Mouse (Mus musculus): Measurements from ENCODE around the gene Gm20388. TPM values are rescaled to one million over a fixed set of nuclear protein-coding genes. Genes with fewer than 3 reads are reported as not detected.

The Gm20388 gene
- polyA plus RNA-seq, 1 experiment, result 18.7 TPM

- peaks cover 24% of the 10 kb centered on the region for H3K4me1 ChIP-seq (ENCODE audit: control insufficient read depth, insufficient read depth, low read length)
- peak; percentile 65 for TF ChIP-seq CTCF (IDR thresholded peaks at IDR 0.05; ENCODE audit: borderline replicate concordance, insufficient read depth, low read depth, low read length)
- no peak for TF ChIP-seq POLR2A (IDR thresholded peaks at IDR 0.05; ENCODE audit: borderline replicate concordance, insufficient read depth, low read length)
- no peaks in the 10 kb centered on the region for H3K27me3 ChIP-seq (ENCODE audit: control insufficient read depth, insufficient read depth, low read length)
- H3K27ac ChIP-seq (ENCODE audit: insufficient read depth, low read length), result peak overlapping the region; percentile 73
- WGBS, result 20% methylated on average over 17 of the region's 17 CpGs
- DNase-seq, result peak; percentile 81
- H3K4me3 ChIP-seq (replicated peaks; ENCODE audit: insufficient read depth, low read depth, low read length), result peak overlapping the region; percentile 42
These were observed 3511.6 kb downstream of the Gm20388 start for GRCm38 (mm10) chr8:123422056-123422780.

GRCm38 (mm10) chr8:123422781-123423159 is 3512.1 kb downstream of the Gm20388 start:
- peaks cover 24% of the 10 kb centered on the region for H3K4me1 ChIP-seq (ENCODE audit: control insufficient read depth, insufficient read depth, low read length)
- no peak for DNase-seq
- peak overlapping the region; percentile 7 for H3K4me3 ChIP-seq (replicated peaks; ENCODE audit: insufficient read depth, low read depth, low read length)
- 24% methylated on average over 3 of the region's 3 CpGs for WGBS
- H3K27me3 ChIP-seq (ENCODE audit: control insufficient read depth, insufficient read depth, low read length), result no peaks in the 10 kb centered on the region
- no peak for TF ChIP-seq POLR2A (IDR thresholded peaks at IDR 0.05; ENCODE audit: borderline replicate concordance, insufficient read depth, low read length)
- TF ChIP-seq CTCF (IDR thresholded peaks at IDR 0.05; ENCODE audit: borderline replicate concordance, insufficient read depth, low read depth, low read length), result no peak
- peak overlapping the region; percentile 73 for H3K27ac ChIP-seq (ENCODE audit: insufficient read depth, low read length)

GRCm38 (mm10) chr8:123423441-123423840 is 3512.8 kb downstream of the Gm20388 start, which contains the start of gene Def8:
Gene Def8 (plus strand): TSS chr8:123423527.
- Histone ChIP-seq H3K27ac (ENCODE audit: insufficient read depth, low read length) (peak within 1 kb of the TSS; percentile 73), H3K27me3 (ENCODE audit: control insufficient read depth, insufficient read depth, low read length) (no peaks in the 10 kb centered on the region), H3K4me1 (ENCODE audit: control insufficient read depth, insufficient read depth, low read length) (peaks cover 24% of the 10 kb centered on the region), H3K4me3 (replicated peaks; ENCODE audit: insufficient read depth, low read depth, low read length) (peak within 1 kb of the TSS; percentile 42)
- 76% methylated on average over 7 of the region's 7 CpGs for WGBS
- no peak for DNase-seq
- TF ChIP-seq CTCF (IDR thresholded peaks at IDR 0.05; ENCODE audit: borderline replicate concordance, insufficient read depth, low read depth, low read length), result no peak
- no peak for TF ChIP-seq POLR2A (IDR thresholded peaks at IDR 0.05; ENCODE audit: borderline replicate concordance, insufficient read depth, low read length)

- WGBS, result 97% methylated on average over 27 of the region's 27 CpGs
- Histone ChIP-seq H3K27ac (ENCODE audit: insufficient read depth, low read length) (peak overlapping the region; percentile 94), H3K27me3 (ENCODE audit: control insufficient read depth, insufficient read depth, low read length) (no peaks in the 10 kb centered on the region), H3K4me3 (replicated peaks; ENCODE audit: insufficient read depth, low read depth, low read length) (no peak overlapping the region), H3K4me1 (ENCODE audit: control insufficient read depth, insufficient read depth, low read length) (peaks cover 18% of the 10 kb centered on the region)
- no peak for DNase-seq
- TF ChIP-seq POLR2A (IDR thresholded peaks at IDR 0.05; ENCODE audit: borderline replicate concordance, insufficient read depth, low read length) (no peak), CTCF (IDR thresholded peaks at IDR 0.05; ENCODE audit: borderline replicate concordance, insufficient read depth, low read depth, low read length) (no peak)
These were observed 3516.2 kb downstream of the Gm20388 start for GRCm38 (mm10) chr8:123426511-123427509.

GRCm38 (mm10) chr8:123427639-123428275 is 3517.1 kb downstream of the Gm20388 start:
- DNase-seq, result no peak
- TF ChIP-seq CTCF (IDR thresholded peaks at IDR 0.05; ENCODE audit: borderline replicate concordance, insufficient read depth, low read depth, low read length), result no peak
- no peak for TF ChIP-seq POLR2A (IDR thresholded peaks at IDR 0.05; ENCODE audit: borderline replicate concordance, insufficient read depth, low read length)
- H3K4me1 ChIP-seq (ENCODE audit: control insufficient read depth, insufficient read depth, low read length), result peaks cover 15% of the 10 kb centered on the region
- 95% methylated on average over 24 of the region's 24 CpGs for WGBS
- H3K27me3 ChIP-seq (ENCODE audit: control insufficient read depth, insufficient read depth, low read length), result no peaks in the 10 kb centered on the region
- H3K4me3 ChIP-seq (replicated peaks; ENCODE audit: insufficient read depth, low read depth, low read length), result no peak overlapping the region
- no peak overlapping the region for H3K27ac ChIP-seq (ENCODE audit: insufficient read depth, low read length)

- H3K4me3 ChIP-seq (replicated peaks; ENCODE audit: insufficient read depth, low read depth, low read length), result no peak overlapping the region
- TF ChIP-seq CTCF (IDR thresholded peaks at IDR 0.05; ENCODE audit: borderline replicate concordance, insufficient read depth, low read depth, low read length) (no peak), POLR2A (IDR thresholded peaks at IDR 0.05; ENCODE audit: borderline replicate concordance, insufficient read depth, low read length) (no peak)
- no peak overlapping the region for H3K27ac ChIP-seq (ENCODE audit: insufficient read depth, low read length)
- no peak for DNase-seq
- WGBS, result 97% methylated on average over 29 of the region's 29 CpGs
- no peaks in the 10 kb centered on the region for H3K27me3 ChIP-seq (ENCODE audit: control insufficient read depth, insufficient read depth, low read length)
- H3K4me1 ChIP-seq (ENCODE audit: control insufficient read depth, insufficient read depth, low read length), result peaks cover 13% of the 10 kb centered on the region
These were observed 3517.8 kb downstream of the Gm20388 start for GRCm38 (mm10) chr8:123428343-123428893.
